Mouse (Mus musculus) lung, postnatal 0 days (tissue): ENCODE measurements around the gene Hist2h4.

Experiments
- CTCF ChIP-seq: IDR thresholded peaks from 2 replicates; pipeline ENCODE4 v1.5.1; 2016; ENCODE audit warnings: antibody characterized with exemption, mild to moderate bottlenecking
- EP300 ChIP-seq: IDR thresholded peaks from 2 replicates; pipeline ENCODE4 v1.6.1; 2016; ENCODE audit warnings: antibody characterized with exemption, mild to moderate bottlenecking, control low read depth

DNA sequence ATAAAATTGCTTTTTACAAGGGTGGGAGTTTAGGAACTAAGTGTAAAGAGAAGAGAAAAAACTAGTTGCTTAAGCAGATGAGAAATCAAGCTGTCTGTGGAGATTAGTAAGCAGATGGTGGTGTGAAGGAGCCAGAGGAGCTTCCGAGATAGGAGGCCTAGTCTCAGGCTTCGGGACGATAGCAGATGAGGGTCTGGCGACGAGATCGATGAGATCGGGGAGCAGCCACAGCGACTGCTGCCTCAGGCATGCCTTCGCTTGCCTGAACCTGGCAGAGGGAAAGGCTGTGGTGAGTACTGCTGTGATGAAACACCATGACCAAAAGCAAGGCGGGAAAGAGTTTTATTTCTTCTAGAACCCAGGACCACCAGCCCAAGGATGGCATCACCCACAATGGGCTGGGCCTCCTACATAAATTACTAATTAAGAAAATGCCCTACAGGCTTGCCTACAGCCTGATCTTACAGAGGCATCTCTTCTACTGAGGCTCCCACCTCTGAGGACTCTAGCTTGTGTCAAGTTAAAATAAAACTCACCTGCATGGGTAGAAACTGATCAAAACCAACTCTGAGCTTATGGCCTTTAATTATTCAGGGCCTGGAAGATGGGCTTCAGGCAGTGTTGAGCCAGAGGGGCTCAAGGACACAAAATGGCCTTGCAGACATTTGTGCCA is 8.3 kb downstream of the Hist2h4 start:
- no peak for TF ChIP-seq EP300
- no peak for TF ChIP-seq CTCF
